Mouse (Mus musculus): ENCODE measurements at regions not wholly inside any gene's neighbourhood (a gene's known extent, or its start where the extent isn't known, plus 50 kb on each side); places are given as distances from the start of the nearest gene placed in this dataset.

DNA sequence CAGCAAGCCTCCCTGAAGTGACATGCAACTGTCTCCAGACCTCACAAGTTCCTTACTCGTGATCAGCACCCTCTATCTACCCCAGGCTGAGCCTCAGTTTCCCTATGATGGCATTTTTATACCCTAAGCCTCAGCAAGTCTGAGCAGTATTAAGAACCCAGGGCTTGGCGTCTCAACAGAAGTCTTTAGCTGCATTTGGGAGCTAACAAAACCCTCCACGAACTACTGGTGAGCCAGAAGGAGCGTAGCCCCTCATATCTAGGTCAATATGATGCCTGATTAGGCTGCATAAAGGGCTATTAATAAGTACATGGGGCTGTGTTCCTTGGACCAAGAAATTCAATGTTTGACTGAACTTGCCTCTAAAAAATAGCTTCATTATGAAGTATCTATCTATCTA is 600.4 kb downstream of the Tox3 start:
- DNase-seq, result no peak

DNA sequence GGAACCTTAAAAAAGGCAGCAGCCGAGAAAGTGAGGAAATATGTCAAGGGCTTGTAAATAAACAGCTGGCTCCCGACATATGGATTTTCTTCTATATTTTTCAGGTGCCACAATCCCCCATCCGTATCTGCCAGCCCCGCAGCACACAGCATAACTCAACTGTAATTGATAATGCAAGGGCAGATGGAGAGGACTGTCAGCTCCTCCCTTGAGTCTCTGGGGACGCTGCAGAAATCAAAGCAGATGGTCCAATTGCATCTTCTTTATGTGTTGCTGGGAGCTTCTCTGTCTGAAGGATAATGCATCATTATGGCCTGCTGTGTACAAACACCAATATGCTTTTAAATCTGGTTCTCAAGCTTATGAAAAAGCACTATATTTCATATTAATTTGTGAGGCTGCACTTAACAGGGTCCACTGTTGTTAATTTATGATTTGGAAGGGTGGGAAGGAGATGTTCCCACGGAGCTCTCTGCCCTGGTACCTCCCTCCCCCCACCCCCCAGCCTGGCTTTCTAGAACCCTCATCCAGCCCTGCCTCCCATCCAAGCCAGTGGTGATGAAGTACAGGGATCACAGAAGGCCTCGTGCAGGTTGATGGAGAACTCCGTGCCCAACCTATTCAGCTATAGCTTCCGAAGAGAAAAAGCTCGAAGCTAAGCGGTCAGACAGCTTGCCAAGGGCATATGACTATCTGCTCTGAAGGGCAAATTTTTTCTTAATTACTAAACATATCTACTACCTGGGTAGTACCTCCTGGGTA is 603.7 kb downstream of the Tox3 start:
- no peak for DNase-seq

DNA sequence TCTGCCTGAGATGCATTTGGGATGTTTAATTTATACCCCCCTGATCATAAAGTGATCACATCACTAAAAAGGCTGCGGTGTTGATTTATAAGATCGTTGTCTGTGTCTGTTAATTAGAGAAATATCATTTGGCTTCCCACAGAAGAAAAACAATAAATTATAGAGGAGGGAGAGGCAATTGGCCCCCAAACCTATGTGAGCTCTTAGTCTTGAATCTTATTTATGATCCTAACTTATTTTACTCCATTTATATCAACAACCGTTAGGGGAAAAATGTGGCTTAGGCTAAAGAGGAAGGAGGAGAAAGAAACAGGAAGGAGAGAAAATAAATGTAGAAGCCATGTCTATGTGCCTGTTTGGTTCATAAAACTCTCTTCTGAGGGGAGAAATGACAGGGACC is 609.5 kb downstream of the Tox3 start:
- DNase-seq, result no peak

DNA sequence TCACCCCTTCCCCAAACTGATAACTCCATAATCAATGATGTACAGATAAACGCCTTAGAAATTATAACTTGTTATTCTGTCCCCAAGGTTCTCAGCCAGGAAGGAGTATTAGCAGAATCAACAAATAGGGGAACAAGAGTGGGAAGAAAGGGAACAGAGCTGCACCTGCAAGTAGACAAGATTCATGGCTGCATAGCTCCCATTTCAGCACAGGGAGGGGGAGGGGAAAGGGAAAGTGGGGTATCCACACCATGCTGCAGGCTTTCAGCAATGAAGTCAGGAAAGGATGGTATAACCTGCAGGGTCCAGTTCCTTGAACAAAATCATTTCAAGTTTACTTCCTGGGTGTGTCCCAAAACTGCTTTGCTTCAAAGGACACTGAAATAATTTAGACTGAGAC is 610.5 kb downstream of the Tox3 start:
- no peak for DNase-seq

DNA sequence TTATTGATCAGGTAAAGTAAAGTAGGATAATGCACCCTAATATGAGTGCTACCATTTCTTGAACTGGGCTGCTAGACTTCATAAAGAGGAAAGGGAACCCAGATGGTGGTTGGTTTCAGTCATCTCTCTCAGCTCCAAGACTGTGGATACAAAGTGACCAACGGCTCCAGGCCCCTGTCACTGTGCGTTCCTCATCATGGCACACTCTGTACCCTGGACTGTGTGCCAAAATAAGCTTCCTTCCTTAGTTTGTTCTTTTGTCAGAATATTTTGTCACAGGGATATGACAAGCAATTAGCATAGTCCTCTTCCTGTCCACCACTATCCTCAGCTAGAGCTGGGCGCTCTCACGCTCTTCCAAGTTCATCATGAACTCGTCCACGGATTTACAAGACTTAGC is 620.9 kb downstream of the Tox3 start:
- no peak for DNase-seq

DNA sequence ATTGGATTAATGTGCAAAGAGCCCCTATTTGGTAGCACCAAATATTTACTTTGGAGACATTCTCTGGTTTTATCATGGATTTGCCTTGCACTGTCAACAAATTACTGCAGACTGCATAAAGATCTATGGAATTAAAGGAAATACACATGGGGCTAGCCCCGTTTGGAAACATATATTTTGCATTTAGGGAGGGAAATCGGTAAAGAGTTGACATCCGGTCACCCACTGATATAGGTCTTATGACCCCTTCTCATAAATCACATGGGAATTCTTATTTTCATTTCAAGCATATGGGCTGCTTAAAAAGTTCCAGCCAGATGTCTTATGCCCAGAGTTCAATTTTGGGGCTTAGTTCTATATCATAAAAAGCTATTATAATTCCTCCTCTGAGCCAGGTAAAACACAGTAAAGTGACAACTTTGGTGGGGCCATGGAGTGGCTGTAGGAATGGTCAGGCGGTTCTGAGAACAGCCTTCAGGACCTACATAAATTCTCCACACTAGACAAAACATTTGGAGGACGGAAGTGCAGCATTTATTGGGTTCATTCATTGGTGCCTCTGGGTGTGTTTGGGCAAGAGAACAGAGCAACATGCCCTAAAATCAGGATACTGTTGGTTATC is 626.3 kb downstream of the Tox3 start:
- no peak for DNase-seq

DNA sequence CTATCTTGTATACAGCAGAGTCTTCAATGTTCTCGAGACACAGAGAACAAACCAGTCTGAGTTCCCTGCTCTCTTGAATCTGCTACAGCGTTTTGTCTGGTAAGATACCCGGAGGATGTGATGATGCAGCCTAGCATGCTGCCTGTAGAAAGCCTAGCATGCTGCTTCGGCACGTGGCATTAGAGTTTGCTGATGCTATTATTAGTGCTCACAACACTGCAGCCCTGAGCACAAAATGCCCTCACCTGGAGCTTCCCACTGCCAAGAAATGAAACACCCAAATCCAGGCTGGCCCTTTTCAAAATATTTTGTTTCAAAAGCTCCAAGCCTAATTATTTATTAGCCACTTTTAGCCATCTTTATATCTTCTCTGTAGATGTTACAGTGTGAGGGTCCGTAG is 634.3 kb downstream of the Tox3 start:
- no peak for DNase-seq

DNA sequence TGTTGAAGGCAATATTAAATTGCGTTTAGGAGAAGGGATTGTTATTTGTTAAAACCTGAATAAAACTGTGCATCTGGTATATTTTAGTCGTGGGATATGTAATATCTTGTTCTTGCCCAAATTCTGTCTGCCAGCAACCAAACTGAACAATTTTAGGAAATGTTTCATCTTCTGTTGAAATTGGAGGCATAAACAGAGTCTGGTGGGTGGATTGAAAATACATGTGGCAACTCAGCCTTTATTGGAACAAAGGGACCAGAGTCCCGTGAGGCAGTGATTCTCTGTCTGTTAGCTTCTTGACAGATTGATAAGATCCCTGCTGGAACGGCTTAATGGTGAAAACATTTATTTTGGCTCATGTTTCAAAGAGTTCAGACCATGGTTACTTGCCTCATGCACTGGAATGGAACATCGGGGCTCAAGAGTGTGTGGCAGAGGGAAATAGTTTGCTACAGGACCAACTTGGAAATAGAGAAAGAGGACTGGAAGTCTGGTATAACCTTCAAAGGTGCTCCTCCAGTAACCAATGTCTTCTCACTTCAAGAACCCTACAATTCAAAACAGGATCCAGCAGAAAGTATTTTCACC is 640.7 kb downstream of the Tox3 start:
- peak in 1 of 2 experiments; percentile 5 for DNase-seq

DNA sequence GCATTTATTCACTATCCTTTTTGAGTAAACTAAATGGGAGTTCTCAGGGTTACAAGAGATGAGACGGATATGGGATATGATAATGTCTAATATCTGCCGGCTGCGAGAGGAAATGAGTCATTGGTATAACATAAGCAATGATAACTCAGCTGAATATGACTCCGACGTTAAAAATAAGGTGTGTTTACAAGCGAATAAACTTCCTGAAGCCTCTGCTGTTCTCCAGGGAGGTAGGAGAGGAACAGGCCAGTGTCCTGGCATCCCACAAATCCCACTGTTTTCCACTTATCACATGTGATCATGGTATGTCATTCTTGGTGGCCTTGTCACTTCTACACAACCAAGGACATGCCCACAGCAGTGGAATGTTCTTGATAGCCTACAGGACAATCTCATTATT is 641.7 kb upstream of the Sall1 start:
- DNase-seq, result no peak

DNA sequence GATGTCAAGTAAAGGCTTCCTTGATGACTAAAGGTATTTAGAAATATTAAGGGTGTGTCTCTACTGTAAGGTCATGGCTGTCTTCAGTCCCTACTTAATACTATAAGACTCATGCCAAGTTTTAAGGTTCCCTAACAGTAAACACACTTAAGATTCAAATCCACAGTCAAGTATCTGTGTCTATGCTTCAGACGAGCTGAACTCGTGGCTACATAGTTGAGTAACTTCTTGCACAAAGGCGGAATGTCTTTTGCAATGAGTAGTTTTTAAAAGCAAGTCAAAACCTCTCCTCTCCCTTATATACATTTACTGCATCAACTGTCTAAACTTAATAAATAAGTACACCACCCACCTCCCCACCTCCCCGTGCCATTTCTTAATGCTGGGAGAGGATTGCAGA is 637.0 kb upstream of the Sall1 start:
- no peak for DNase-seq

DNA sequence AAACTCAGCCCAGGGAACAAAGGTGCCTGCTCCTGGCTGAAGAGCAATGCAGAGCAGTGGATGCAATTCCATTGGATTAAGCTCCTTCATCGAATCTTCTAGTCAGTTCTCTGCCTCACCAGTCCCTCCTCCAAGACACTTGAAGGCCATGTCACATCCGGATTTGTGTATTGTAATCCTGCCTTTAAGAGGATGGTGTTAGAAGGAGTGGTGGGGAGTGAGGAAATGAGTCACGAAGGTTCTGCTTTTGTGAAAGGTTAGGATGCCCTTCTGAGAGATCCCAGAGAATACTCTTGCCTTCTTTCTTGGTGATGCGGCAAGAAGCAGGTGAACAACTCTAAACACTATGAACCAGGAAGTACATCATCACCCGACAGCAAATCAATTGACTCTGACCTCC is 636.4 kb upstream of the Sall1 start:
- no peak for DNase-seq

DNA sequence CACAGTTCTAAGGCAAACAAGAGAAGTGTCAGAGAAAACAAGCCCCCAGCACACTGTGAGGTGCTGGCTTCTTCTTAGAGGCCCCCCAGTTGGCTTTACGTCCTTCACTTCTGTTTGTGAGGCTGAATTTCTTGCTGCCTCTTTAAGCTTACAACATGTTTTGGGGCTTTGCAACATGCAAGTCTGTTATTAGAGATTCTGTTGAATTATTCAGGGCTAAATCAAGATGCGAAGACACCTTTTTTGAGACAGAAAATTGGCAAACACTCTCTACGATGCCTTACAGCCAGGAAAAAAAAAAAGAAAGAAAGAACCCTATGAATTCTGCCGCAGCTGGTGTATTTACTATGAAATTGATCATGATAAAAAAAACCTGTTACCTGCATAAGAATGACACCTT is 635.6 kb upstream of the Sall1 start:
- DNase-seq, result no peak

DNA sequence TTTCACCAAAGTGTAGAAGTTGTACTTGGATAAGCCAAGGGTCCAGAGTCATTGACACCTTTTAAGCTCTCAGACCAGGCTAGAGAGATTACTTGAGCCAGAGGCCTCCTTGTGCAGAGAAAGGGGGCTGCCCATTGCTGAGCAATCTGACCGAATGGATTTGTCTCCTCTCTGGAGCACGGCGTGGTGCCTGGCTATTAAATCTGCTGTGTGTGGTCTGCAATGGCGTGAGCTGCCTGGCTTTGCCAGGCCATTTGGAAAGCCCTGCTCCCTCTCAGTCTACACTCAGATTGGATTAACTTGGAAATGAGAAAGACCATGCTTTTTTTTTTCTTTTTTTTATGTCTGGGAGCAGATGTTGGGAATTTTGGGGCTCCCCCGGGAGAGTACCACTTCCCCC is 633.3 kb upstream of the Sall1 start:
- DNase-seq, result no peak

DNA sequence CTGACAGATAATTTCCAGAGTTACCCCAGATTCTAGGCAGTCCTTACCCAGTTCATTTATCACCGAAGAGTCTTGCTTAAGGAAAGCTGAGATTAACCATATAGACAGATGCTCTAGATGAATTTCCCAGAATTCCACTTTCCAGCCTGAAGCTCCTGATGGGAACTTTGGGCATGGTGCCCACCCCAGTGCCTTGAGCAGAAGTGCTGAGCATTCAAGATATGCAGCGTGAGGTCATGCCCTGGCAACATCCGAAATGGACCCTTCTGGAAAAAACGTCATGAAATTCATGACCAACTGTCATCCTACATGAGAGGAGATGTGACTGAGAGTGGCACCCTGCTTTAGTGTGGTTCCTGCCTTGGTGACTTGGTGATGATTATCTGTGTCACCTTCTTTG is 629.9 kb upstream of the Sall1 start:
- no peak for DNase-seq

DNA sequence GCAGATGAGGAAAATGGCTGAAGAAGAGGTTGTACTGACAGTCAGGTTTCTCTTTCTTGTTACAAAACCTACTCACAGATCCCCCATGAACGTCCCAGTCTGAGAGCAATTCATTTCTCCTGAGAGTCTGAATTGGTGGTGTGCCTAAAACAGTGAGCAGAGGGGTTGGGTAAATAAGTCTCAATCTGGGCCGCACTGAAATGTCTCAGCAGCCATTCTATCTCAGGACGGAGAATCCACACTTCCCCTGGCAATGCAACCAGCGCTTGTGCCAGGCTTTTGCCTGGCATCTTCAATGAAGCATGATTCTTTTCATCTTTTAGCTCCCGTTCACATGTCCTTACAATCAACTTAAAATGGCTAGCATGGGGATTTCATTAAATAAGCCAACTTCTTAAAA is 628.7 kb upstream of the Sall1 start:
- no peak for DNase-seq

DNA sequence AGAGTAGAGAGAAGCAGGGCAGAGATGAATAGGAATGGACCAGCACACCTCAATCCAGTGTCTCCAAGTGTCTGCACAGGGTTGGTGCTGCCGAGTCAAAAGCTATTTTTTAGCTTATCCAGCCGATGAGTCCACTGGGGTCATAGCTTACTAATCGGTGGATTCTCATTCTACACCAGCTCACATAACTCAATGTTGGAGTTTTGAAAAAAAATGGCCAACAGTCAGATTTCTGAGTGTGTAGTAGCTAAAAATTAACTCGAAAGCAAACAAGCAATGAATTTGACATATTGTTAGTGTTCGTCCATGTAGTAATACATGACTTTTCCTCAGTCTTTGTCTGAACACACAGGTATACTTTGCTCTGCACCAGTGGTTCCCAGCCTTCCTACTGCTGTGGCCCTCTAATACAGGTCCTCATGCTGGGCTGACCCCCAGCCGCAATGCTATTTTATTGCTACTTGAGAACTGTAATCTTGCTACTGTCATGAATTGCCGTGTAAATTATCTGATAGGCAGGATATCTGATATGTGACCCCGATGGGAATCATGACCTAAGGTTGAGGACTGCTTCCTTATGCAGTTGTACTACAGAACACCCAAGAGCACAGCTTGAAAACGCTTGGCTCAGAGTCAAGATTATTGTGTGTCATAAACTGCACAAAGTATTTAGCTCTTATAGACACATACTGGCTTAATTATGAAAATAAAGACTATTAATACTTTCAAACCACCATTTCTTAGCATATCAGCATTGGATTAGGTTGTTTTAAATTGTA is 621.1 kb upstream of the Sall1 start:
- DNase-seq, result no peak

DNA sequence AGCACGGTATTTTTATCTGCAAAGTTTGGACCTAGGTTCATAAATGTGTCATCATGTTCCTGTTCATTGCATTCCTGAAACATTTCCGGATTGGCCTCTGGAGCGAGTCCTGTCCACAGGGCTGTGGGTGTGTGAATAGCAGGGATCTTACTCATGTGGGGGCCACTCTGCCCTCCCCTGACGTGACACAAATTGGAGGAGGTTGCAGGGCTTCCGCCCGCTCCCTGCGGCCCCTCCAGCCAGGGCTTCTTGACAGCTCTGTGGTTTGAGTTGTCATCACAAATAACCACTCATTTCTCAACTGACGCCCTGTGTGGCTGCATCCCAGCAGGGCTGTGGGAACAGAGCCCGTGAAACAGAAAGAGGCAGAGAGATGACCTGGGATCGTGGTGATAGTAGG is 619.9 kb upstream of the Sall1 start:
- peak; percentile 5 to 45 for DNase-seq

DNA sequence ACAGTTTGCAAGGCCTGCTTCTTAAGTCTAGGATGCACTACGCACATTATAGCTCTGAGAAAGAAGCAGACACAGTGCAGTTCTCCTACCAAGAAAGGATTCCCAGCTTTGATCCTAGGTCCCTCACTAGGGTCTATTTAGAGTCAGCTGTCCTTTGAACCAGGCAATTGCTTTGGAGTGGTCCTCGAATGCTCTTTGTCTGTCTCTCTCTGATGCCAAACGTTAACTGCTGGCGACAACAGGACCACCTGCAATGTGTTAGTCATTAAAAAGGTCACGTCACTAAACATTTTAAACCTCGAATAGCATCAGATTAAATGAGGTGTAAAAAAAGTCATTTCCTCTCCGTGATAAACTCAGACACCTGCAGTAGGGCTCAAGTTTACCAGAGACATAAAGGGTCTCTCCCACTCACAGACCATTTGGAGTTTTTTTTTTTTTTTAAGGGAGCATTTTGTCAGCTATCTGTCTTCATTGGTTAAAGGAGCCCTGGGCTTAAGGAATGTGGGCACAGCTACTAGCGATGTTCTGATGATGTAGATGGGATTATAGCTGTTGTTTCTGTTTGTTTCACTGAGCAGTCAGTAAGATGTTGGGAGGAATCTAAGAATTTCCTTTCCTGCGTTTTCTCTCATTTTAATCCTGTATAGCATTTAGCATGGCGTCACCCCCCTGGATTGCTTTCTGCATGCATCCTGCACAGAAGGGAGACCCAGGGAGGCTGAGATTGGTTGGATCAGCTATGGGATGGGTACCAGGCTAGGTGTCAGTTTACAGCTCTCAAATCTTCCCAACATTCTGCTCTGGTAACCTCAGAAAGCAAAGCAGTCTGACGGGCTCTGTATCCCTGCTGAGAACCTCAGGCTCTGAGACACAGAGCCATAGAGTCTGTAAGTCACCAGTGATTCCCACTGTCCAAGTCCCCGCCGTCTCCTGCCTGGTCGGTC is 615.3 kb upstream of the Sall1 start:
- no peak for DNase-seq

DNA sequence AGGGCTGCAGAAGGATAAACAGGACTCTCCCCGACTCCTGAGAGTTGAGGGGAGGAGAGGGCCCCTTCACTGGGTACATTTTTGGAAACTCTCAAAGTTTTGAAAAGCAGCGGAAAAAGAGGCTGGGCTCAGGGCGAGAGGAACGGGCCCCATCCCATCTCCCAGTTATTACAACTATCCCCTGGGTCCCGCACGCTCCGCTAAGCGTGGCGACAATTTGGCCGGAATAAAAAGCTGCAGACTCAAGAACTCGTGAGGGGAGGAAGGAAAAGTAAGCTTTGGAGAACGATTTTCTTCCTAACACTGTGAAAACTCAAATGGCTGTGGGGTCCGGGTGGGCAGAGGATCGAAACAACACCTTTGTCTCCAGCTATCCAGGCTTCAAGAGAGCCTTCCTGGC is 611.4 kb upstream of the Sall1 start:
- no peak for DNase-seq

DNA sequence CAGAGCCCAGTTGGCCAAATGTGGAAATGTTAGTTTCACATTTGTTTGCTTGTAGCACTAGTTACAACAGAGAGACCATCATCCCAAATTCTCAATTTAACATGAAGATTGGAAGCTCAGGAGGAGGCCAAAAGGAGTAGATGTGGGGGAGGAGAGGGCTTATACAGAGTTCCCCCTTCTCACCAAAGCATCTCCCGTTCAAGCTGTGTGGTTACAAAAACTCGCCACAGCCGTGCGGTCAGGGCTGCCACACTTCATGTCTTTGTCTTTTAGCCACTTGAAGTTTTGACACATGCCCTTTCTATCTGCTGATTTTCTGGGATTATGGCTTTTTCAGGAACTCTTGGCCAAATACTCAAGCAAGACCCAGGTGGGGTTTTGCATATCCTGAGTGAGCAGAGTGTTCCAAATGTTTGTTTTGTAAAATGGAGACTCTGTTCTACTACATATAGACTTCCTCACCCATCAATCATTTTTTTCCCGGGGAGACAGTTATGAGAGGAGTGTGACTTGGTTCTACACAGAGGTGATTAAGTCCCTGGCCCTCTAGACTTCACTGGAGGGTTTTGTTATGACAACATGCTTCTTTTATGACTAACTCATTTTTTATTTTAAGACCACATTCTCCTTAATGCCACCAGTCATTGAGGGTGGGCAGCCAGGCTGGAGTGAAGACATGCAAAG is 605.4 kb upstream of the Sall1 start:
- no peak for DNase-seq

DNA sequence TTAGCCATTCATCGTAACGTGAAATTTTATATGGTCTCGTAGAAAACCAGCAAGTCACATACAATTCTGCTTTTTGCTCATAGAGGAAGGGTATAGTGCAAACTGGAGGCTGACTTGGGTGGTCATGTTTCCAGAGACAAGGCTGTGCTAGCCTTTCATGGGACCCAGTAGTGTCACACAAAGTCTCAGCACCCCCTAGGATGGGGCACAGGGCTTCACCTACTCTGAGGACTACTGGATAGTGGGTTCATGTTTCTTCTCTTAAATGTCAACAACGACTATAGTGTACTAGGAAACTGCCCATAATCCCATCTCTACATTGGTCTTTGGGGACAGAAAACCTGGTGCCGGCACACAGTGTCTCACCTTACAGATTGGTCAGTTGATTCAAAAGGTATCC is 603.0 kb upstream of the Sall1 start:
- DNase-seq, result no peak
